Mouse (Mus musculus): ENCODE measurements around the gene Ctdsp1. TPM values are rescaled to one million over a fixed set of nuclear protein-coding genes. Genes with fewer than 3 reads are reported as not detected.
A peak's percentile ranks its signal among the peaks of the same experiment; 100 is the strongest.

The Ctdsp1 gene
- total RNA-seq (2018; cell fraction: chromatin; rRNA removed) = 10 to 100 TPM; 19.5 to 66.8 (median 34.4) TPM
- 100 to 1,000 TPM in 22 of 26 experiments, 10 to 100 TPM in 4; 88.3 to 172 (median 115) TPM for total RNA-seq (2018; cell fraction: cytosol; rRNA removed)
- total RNA-seq (2018; cell fraction: nucleus; rRNA removed) = 100 to 1,000 TPM in 1 of 26 experiments, 10 to 100 TPM in 25; 37.1 to 101 (median 59.1) TPM
- 82.2 to 152 TPM (median 116 TPM) in 3 replicates for polyA plus RNA-seq (2018)

DNA sequence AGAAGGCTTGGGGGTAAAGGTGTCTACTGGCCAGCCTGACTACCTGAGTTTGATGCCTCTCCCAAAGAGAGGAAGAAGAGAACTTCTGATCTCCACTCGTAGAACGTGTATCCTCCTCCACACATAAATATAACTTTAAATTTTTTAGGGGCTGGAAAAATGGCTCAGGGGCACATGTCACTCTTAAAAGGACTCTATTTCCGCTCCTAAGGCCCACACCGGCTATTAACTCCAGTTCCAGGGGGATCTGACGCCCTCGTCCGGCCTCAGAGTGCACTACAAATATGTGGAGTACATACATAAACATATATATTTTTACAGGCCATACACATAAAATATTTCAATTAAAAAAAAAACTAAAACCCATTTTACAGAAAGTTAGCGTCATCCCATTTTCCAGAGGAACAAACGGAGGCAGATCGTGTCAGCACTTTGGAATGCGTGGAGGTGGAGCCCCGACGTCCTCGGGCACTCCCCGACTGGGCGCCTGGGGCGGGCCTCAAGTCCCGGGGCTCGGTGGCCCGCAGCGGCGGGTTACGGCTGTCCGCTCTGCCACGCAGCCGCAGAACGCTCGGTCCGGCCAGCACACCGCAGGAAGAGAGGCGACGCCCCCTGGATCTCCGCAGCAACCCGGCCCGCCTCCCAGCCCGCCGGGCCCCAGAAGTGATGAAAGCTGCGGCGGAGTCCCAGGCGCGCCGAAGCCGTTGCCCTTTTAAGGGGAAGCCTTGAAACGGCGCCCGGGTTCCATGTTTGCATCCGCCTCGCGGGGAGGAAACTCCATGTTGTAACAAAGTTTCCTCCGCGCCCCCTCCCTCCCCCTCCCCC lies at the start of gene Ctdsp1:
Gene Ctdsp1 (plus strand): TSS at position 586 of the 825 bp plus-strand sequence.
- Histone ChIP-seq H3K27ac (peak within 1 kb of the TSS; percentile 81), H3K79me2 (ENCODE audit: inconsistent target) (peaks cover 33% of the 10 kb centered on the region), H3K36me3 (ENCODE audit: inconsistent target) (peaks cover 14% of the 10 kb centered on the region), H3K4me3 (ENCODE audit: inconsistent target) (peak within 1 kb of the TSS; percentile 58)
- WGBS (ENCODE audit: missing documents) = 3% methylated on average over 49 of the region's 51 CpGs

- Histone ChIP-seq H3K4me3 (ENCODE audit: inconsistent target) (no peak overlapping the region), H3K27ac (no peak overlapping the region), H3K79me2 (ENCODE audit: inconsistent target) (no peaks in the 10 kb centered on the region), H3K36me3 (ENCODE audit: inconsistent target) (no peaks in the 10 kb centered on the region)
- 82% methylated on average over 7 of the region's 7 CpGs for WGBS (ENCODE audit: missing documents)
Measured at GRCm38 (mm10) chr1:74341898-74342297, 49.4 kb upstream of the Ctdsp1 start.

GRCm38 (mm10) chr1:74342308-74342707 lies 49.0 kb upstream of the Ctdsp1 start:
- H3K79me2 ChIP-seq (ENCODE audit: inconsistent target) = no peaks in the 10 kb centered on the region
- 100% methylated on average over 1 of the region's 1 CpGs for WGBS (ENCODE audit: missing documents)
- H3K36me3 ChIP-seq (ENCODE audit: inconsistent target) = no peaks in the 10 kb centered on the region
- no peak overlapping the region for H3K27ac ChIP-seq
- H3K4me3 ChIP-seq (ENCODE audit: inconsistent target) = no peak overlapping the region

- Histone ChIP-seq H3K79me2 (ENCODE audit: inconsistent target) (no peaks in the 10 kb centered on the region), H3K27ac (no peak overlapping the region), H3K36me3 (ENCODE audit: inconsistent target) (no peaks in the 10 kb centered on the region), H3K4me3 (ENCODE audit: inconsistent target) (no peak overlapping the region)
- WGBS (ENCODE audit: missing documents) = 87% methylated on average over 5 of the region's 5 CpGs
Measured at GRCm38 (mm10) chr1:74343161-74343560, 48.1 kb upstream of the Ctdsp1 start.

- no peak overlapping the region for H3K27ac ChIP-seq
- 74% methylated on average over 11 of the region's 11 CpGs for WGBS (ENCODE audit: missing documents)
- H3K79me2 ChIP-seq (ENCODE audit: inconsistent target) = no peaks in the 10 kb centered on the region
- no peak overlapping the region for H3K4me3 ChIP-seq (ENCODE audit: inconsistent target)
- H3K36me3 ChIP-seq (ENCODE audit: inconsistent target) = no peaks in the 10 kb centered on the region
Measured at GRCm38 (mm10) chr1:74344163-74344916, 47.0 kb upstream of the Ctdsp1 start.

- Histone ChIP-seq H3K27ac (no peak overlapping the region), H3K36me3 (ENCODE audit: inconsistent target) (no peaks in the 10 kb centered on the region), H3K4me3 (ENCODE audit: inconsistent target) (no peak overlapping the region), H3K79me2 (ENCODE audit: inconsistent target) (no peaks in the 10 kb centered on the region)
- 85% methylated on average over 10 of the region's 13 CpGs for WGBS (ENCODE audit: missing documents)
Measured at GRCm38 (mm10) chr1:74351185-74351769, 40.0 kb upstream of the Ctdsp1 start.

GRCm38 (mm10) chr1:74352532-74353096 lies 38.7 kb upstream of the Ctdsp1 start:
- Histone ChIP-seq H3K79me2 (ENCODE audit: inconsistent target) (no peaks in the 10 kb centered on the region), H3K36me3 (ENCODE audit: inconsistent target) (no peaks in the 10 kb centered on the region), H3K4me3 (ENCODE audit: inconsistent target) (no peak overlapping the region), H3K27ac (no peak overlapping the region)
- WGBS (ENCODE audit: missing documents) = 95% methylated on average over 5 of the region's 5 CpGs

- H3K4me3 ChIP-seq (ENCODE audit: inconsistent target) = no peak overlapping the region
- no peaks in the 10 kb centered on the region for H3K36me3 ChIP-seq (ENCODE audit: inconsistent target)
- H3K79me2 ChIP-seq (ENCODE audit: inconsistent target) = no peaks in the 10 kb centered on the region
- 96% methylated on average over 9 of the region's 9 CpGs for WGBS (ENCODE audit: missing documents)
- H3K27ac ChIP-seq = no peak overlapping the region
Measured at GRCm38 (mm10) chr1:74353453-74354229, 37.7 kb upstream of the Ctdsp1 start.

GRCm38 (mm10) chr1:74357531-74357930 lies 33.8 kb upstream of the Ctdsp1 start:
- Histone ChIP-seq H3K36me3 (ENCODE audit: inconsistent target) (no peaks in the 10 kb centered on the region), H3K27ac (no peak overlapping the region), H3K79me2 (ENCODE audit: inconsistent target) (no peaks in the 10 kb centered on the region)

GRCm38 (mm10) chr1:74359952-74360517 lies 31.3 kb upstream of the Ctdsp1 start:
- WGBS (ENCODE audit: missing documents) = 68% methylated on average over 5 of the region's 5 CpGs
- Histone ChIP-seq H3K36me3 (ENCODE audit: inconsistent target) (no peaks in the 10 kb centered on the region), H3K79me2 (ENCODE audit: inconsistent target) (no peaks in the 10 kb centered on the region), H3K4me3 (ENCODE audit: inconsistent target) (no peak overlapping the region), H3K27ac (no peak overlapping the region)

More at GRCm38 (mm10) chr1:74357531-74357930, 33.8 kb upstream of the Ctdsp1 start:
- no peak overlapping the region for H3K4me3 ChIP-seq (ENCODE audit: inconsistent target)

GRCm38 (mm10) chr1:74361812-74362211 lies 29.5 kb upstream of the Ctdsp1 start, which contains the start of gene Catip:
TSS of gene Catip (plus strand) at chr1:74362108.
- Histone ChIP-seq H3K4me3 (ENCODE audit: inconsistent target) (no peak within 1 kb of the TSS), H3K36me3 (ENCODE audit: inconsistent target) (no peaks in the 10 kb centered on the region)
- WGBS (ENCODE audit: missing documents) = 5% methylated on average over 2 of the region's 2 CpGs

GRCm38 (mm10) chr1:74362325-74363229 lies 28.7 kb upstream of the Ctdsp1 start:
- peak overlapping the region; percentile 28; the same call in 1 of the 2 replicates for H3K27ac ChIP-seq
- H3K79me2 ChIP-seq (ENCODE audit: inconsistent target) = no peaks in the 10 kb centered on the region
- no peaks in the 10 kb centered on the region for H3K36me3 ChIP-seq (ENCODE audit: inconsistent target)
- H3K4me3 ChIP-seq (ENCODE audit: inconsistent target) = no peak overlapping the region
- WGBS (ENCODE audit: missing documents) = 89% methylated on average over 17 of the region's 17 CpGs

More at GRCm38 (mm10) chr1:74361812-74362211, 29.5 kb upstream of the Ctdsp1 start, which contains the start of gene Catip:
- no peak within 1 kb of the TSS for H3K27ac ChIP-seq
- no peaks in the 10 kb centered on the region for H3K79me2 ChIP-seq (ENCODE audit: inconsistent target)

Data from macrophage (primary cell).